In genomic region chr5:144258687-144259086, GRCm38 (mm10) we compare ENCODE assay signal across 8 mouse cellular contexts. TPM values are rescaled to one million over a fixed set of nuclear protein-coding genes. Genes with fewer than 3 reads are reported as not detected.
DNase-seq lines count a peak whose midpoint lies in the region; ATAC-seq and TF ChIP-seq lines count a peak whose summit lies in the region.

No protein-coding gene starts in this region.

- intact Hi-C loops in heart, postnatal 36 days (cut with DNase I): loop anchor here (10.0 kb wide), 1 partner anchor 1966 kb away; the partner anchor contains the start of gene Rnf6

- no peaks in the 10 kb centered on the region for H3K27me3 ChIP-seq in heart, embryonic 11.5 days (ENCODE audit: control insufficient read depth, insufficient read depth, low read length)
- H3K27me3 ChIP-seq in embryonic facial prominence, embryonic 15.5 days: no peaks in the 10 kb centered on the region
- no peaks in the 10 kb centered on the region for H3K27me3 ChIP-seq in intestine, postnatal 0 days (replicated peaks; ENCODE audit: control insufficient read depth, insufficient read depth, low read length)
- H3K27me3 ChIP-seq in midbrain, embryonic 14.5 days (ENCODE audit: control insufficient read depth, insufficient read depth, low read length): no peaks in the 10 kb centered on the region

- H3K9ac ChIP-seq in heart, embryonic 11.5 days (ENCODE audit: low read depth, low read length): peak overlapping the region; percentile 79; the same call in 1 of the 2 replicates
- no peak overlapping the region for H3K9ac ChIP-seq in embryonic facial prominence, embryonic 15.5 days
- peak overlapping the region; percentile 98; the same call in 1 of the 2 replicates for H3K9ac ChIP-seq in intestine, postnatal 0 days (ENCODE audit: low read depth, low read length)
- H3K9ac ChIP-seq in midbrain, embryonic 14.5 days (replicated peaks; ENCODE audit: low read length): peak overlapping the region; percentile 44; the same call in 1 of the 2 replicates

- H3K4me3 ChIP-seq in heart, embryonic 11.5 days (ENCODE audit: low read depth, low read length): peak overlapping the region; percentile 74
- peak overlapping the region; percentile 18; the same call in 1 of the 2 replicates for H3K4me3 ChIP-seq in embryonic facial prominence, embryonic 15.5 days (replicated peaks)
- peak overlapping the region; percentile 98 for H3K4me3 ChIP-seq in intestine, postnatal 0 days (ENCODE audit: low read depth, low read length)
- peak overlapping the region; percentile 2; the same call in 1 of the 2 replicates for H3K4me3 ChIP-seq in midbrain, embryonic 14.5 days (replicated peaks; ENCODE audit: low read depth, low read length)

- no peak for DNase-seq in heart, postnatal 36 days
- no peak for DNase-seq in midbrain, embryonic 14.5 days
- DNase-seq in adipocyte (ENCODE audit: low spot score): no peak
- DNase-seq in gastrocnemius, postnatal 25 days: no peak
- DNase-seq in cerebellum, postnatal 25 days: no peak

- H3K4me1 ChIP-seq in heart, embryonic 11.5 days (ENCODE audit: control insufficient read depth, insufficient read depth, low read length): peaks cover 58% of the 10 kb centered on the region
- H3K4me1 ChIP-seq in embryonic facial prominence, embryonic 15.5 days: peaks cover 67% of the 10 kb centered on the region
- H3K4me1 ChIP-seq in intestine, postnatal 0 days (replicated peaks; ENCODE audit: control insufficient read depth, insufficient read depth, low read length): peaks cover 24% of the 10 kb centered on the region; the same call in 1 of the 2 replicates
- H3K4me1 ChIP-seq in midbrain, embryonic 14.5 days (ENCODE audit: control insufficient read depth, insufficient read depth, low read length): peaks cover 35% of the 10 kb centered on the region

- H3K4me2 ChIP-seq in heart, embryonic 11.5 days: peak overlapping the region; percentile 66
- H3K4me2 ChIP-seq in embryonic facial prominence, embryonic 15.5 days (replicated peaks): peak overlapping the region; percentile 69
- peak overlapping the region; percentile 79 for H3K4me2 ChIP-seq in intestine, postnatal 0 days (replicated peaks; ENCODE audit: low read depth)
- H3K4me2 ChIP-seq in midbrain, embryonic 14.5 days (ENCODE audit: low read length): peak overlapping the region; percentile 84

- H3K36me3 ChIP-seq in heart, embryonic 11.5 days (ENCODE audit: control insufficient read depth, insufficient read depth, low read length): no peaks in the 10 kb centered on the region
- H3K36me3 ChIP-seq in embryonic facial prominence, embryonic 15.5 days: peaks cover 10% of the 10 kb centered on the region; the same call in 1 of the 2 replicates
- peaks cover 42% of the 10 kb centered on the region; the same call in 1 of the 2 replicates for H3K36me3 ChIP-seq in intestine, postnatal 0 days (ENCODE audit: control insufficient read depth, insufficient read depth)
- H3K36me3 ChIP-seq in midbrain, embryonic 14.5 days (ENCODE audit: control insufficient read depth, insufficient read depth, low read length): peaks cover 29% of the 10 kb centered on the region

- 9% methylated on average over 2 of the region's 2 CpGs for WGBS in heart, embryonic 11.5 days (ENCODE audit: insufficient replicate concordance)
- WGBS in embryonic facial prominence, embryonic 15.5 days: 27% methylated on average over 2 of the region's 2 CpGs
- WGBS in intestine, postnatal 0 days: 27% methylated on average over 2 of the region's 2 CpGs
- 23% methylated on average over 2 of the region's 2 CpGs for WGBS in midbrain, embryonic 14.5 days

- H3K27ac ChIP-seq in heart, embryonic 11.5 days (ENCODE audit: low read depth, low read length): peak overlapping the region; percentile 70
- H3K27ac ChIP-seq in embryonic facial prominence, embryonic 15.5 days (replicated peaks): 0 out of 2 replicates have a peak overlapping the region, but pooled peaks have one; percentile 7
- peak overlapping the region; percentile 35; the same call in 1 of the 2 replicates for H3K27ac ChIP-seq in intestine, postnatal 0 days (ENCODE audit: low read depth, low read length)
- no peak overlapping the region for H3K27ac ChIP-seq in midbrain, embryonic 14.5 days (replicated peaks; ENCODE audit: low read depth, low read length)

- no peak for ATAC-seq in heart, embryonic 11.5 days (replicated peaks; ENCODE audit: insufficient number of reproducible peaks, low FRiP score, low TSS enrichment)
- ATAC-seq in embryonic facial prominence, embryonic 15.5 days (ENCODE audit: insufficient number of reproducible peaks, low FRiP score, low TSS enrichment, low read depth): no peak
- ATAC-seq in intestine, postnatal 0 days: no peak
- ATAC-seq in midbrain, embryonic 14.5 days (ENCODE audit: low FRiP score, low TSS enrichment): no peak

- H3K9me3 ChIP-seq in heart, embryonic 11.5 days (replicated peaks; ENCODE audit: control insufficient read depth, low read length): no peaks in the 10 kb centered on the region
- H3K9me3 ChIP-seq in embryonic facial prominence, embryonic 15.5 days (replicated peaks): no peaks in the 10 kb centered on the region
- H3K9me3 ChIP-seq in intestine, postnatal 0 days (ENCODE audit: control insufficient read depth): no peaks in the 10 kb centered on the region
- no peaks in the 10 kb centered on the region for H3K9me3 ChIP-seq in midbrain, embryonic 14.5 days (ENCODE audit: control insufficient read depth, low read length)

- no peak for TF ChIP-seq CTCF in intestine, postnatal 0 days (IDR thresholded peaks at IDR 0.05; ENCODE audit: low read depth)

RNA-seq across cellular contexts. Expression of gene Bri3, which starts 14.4 kb away (rescaled TPM):
- polyA plus RNA-seq in heart, embryonic 11.5 days (2014; fragmentation: Nextera tagmentation; extraction: Ambion mirVana): 108 and 110 TPM in 2 replicates
- 100 to 1,000 TPM; 129 to 137 TPM for total RNA-seq in heart, postnatal 36 days (2021)
- 112 and 118 TPM in 2 replicates for polyA plus RNA-seq in embryonic facial prominence, embryonic 15.5 days (2015; fragmentation: Nextera tagmentation; extraction: Ambion mirVana)
- polyA plus RNA-seq in intestine, postnatal 0 days (2015; fragmentation: Nextera tagmentation; extraction: Ambion mirVana): 313 and 341 TPM in 2 replicates
- polyA plus RNA-seq in midbrain, embryonic 14.5 days (2014; fragmentation: Nextera tagmentation; extraction: Ambion mirVana): 125 and 144 TPM in 2 replicates
- 10 to 100 TPM; 36.0 to 43.5 TPM for total RNA-seq in gastrocnemius, postnatal 25 days (2021)

RNA-seq across cellular contexts. Expression of gene Tecpr1, which starts 35.3 kb away (rescaled TPM):
- 12.1 and 13.2 TPM in 2 replicates for polyA plus RNA-seq in heart, embryonic 11.5 days (2014; fragmentation: Nextera tagmentation; extraction: Ambion mirVana)
- 10 to 100 TPM; 27.0 to 31.8 TPM for total RNA-seq in heart, postnatal 36 days (2021)
- polyA plus RNA-seq in embryonic facial prominence, embryonic 15.5 days (2015; fragmentation: Nextera tagmentation; extraction: Ambion mirVana): 25.9 and 26.1 TPM in 2 replicates
- 10.7 and 12.5 TPM in 2 replicates for polyA plus RNA-seq in intestine, postnatal 0 days (2015; fragmentation: Nextera tagmentation; extraction: Ambion mirVana)
- polyA plus RNA-seq in midbrain, embryonic 14.5 days (2014; fragmentation: Nextera tagmentation; extraction: Ambion mirVana): 35.3 and 36.8 TPM in 2 replicates
- 10 to 100 TPM; 14.4 to 15.3 TPM for total RNA-seq in gastrocnemius, postnatal 25 days (2021)

Comparison
In these comparisons a context has a peak if more than half of its experiments do, and no peak if none do; other contexts are left out.
1. H3K4me3 ChIP-seq: peak in every context shown above with its lines; median percentile 98 in intestine, postnatal 0 days; 74 in heart, embryonic 11.5 days; 18 in embryonic facial prominence, embryonic 15.5 days; 2 in midbrain, embryonic 14.5 days.